Mouse (Mus musculus) c-Kit-positive CD71-positive TER-119-negative erythroid progenitor cells, embryonic 14.5 days (primary cell): ENCODE data around the gene Chrna3.

Source experiments
- DNase-seq: peaks from one replicate; pipeline ENCODE4 v3.0.0-alpha.2; 2013; ENCODE audit warnings: low read depth

Gene Chrna3

GRCm38 (mm10) chr9:55026275-55026663, at the start of gene Chrna3:
Gene Chrna3, minus strand, starts transcription at chr9:55026562.
- no peak for DNase-seq

GRCm38 (mm10) chr9:55067965-55068265, 41.6 kb upstream of the Chrna3 start:
- no peak for DNase-seq

GRCm38 (mm10) chr9:55067260-55067964, 41.0 kb upstream of the Chrna3 start:
- no peak for DNase-seq

GRCm38 (mm10) chr9:55065241-55065640, 38.9 kb upstream of the Chrna3 start:
- DNase-seq = no peak

GRCm38 (mm10) chr9:55058067-55058466, 31.7 kb upstream of the Chrna3 start:
- no peak for DNase-seq

- DNase-seq = no peak
These were observed 29.1 kb upstream of the Chrna3 start for GRCm38 (mm10) chr9:55055386-55055930.

GRCm38 (mm10) chr9:55048211-55048880, 22.0 kb upstream of the Chrna3 start, which contains the start of gene Chrnb4:
Gene Chrnb4, minus strand, starts transcription at chr9:55048779.
- DNase-seq = no peak

GRCm38 (mm10) chr9:55046764-55047163, 20.4 kb upstream of the Chrna3 start:
- no peak for DNase-seq

- no peak for DNase-seq
These were observed 18.6 kb upstream of the Chrna3 start for GRCm38 (mm10) chr9:55045001-55045400.

- no peak for DNase-seq
These were observed 17.3 kb upstream of the Chrna3 start for GRCm38 (mm10) chr9:55043688-55044087.

GRCm38 (mm10) chr9:55041389-55041788, 15.0 kb upstream of the Chrna3 start:
- no peak for DNase-seq

GRCm38 (mm10) chr9:55039983-55040382, 13.6 kb upstream of the Chrna3 start:
- no peak for DNase-seq

GRCm38 (mm10) chr9:55038948-55039347, 12.6 kb upstream of the Chrna3 start:
- DNase-seq = no peak

- no peak for DNase-seq
These were observed 5.2 kb upstream of the Chrna3 start for GRCm38 (mm10) chr9:55031435-55032167.

- DNase-seq = no peak
These were observed 658 bp downstream of the Chrna3 start for GRCm38 (mm10) chr9:55025534-55026274.

GRCm38 (mm10) chr9:55023902-55024583, 2.3 kb downstream of the Chrna3 start:
- DNase-seq = peak; percentile 41

- DNase-seq = no peak
These were observed 3.0 kb downstream of the Chrna3 start for GRCm38 (mm10) chr9:55023326-55023725.

GRCm38 (mm10) chr9:55016926-55017325, 9.4 kb downstream of the Chrna3 start:
- DNase-seq = no peak

- no peak for DNase-seq
These were observed 15.6 kb downstream of the Chrna3 start for GRCm38 (mm10) chr9:55010588-55011350.

GRCm38 (mm10) chr9:55009692-55010091, 16.7 kb downstream of the Chrna3 start:
- DNase-seq = no peak

- no peak for DNase-seq
These were observed 22.8 kb downstream of the Chrna3 start for GRCm38 (mm10) chr9:55003609-55004008.
